Mouse (Mus musculus) embryonic fibroblast, embryonic 13.5 days (primary cell): ENCODE measurements around the gene Kdr.

Experiments used
- CTCF ChIP-seq: IDR thresholded peaks from 2 replicates; pipeline ENCODE4 v1.5.1; 2011; ENCODE audit warnings: mild to moderate bottlenecking, control low read depth, low read length, moderate library complexity, borderline replicate concordance; ENCODE audit not compliant: insufficient read depth
- POLR2A ChIP-seq: IDR thresholded peaks from 2 replicates; pipeline ENCODE4 v1.6.1; 2011; ENCODE audit warnings: low read depth, mild to moderate bottlenecking, control low read depth, low read length, moderate library complexity

DNA sequence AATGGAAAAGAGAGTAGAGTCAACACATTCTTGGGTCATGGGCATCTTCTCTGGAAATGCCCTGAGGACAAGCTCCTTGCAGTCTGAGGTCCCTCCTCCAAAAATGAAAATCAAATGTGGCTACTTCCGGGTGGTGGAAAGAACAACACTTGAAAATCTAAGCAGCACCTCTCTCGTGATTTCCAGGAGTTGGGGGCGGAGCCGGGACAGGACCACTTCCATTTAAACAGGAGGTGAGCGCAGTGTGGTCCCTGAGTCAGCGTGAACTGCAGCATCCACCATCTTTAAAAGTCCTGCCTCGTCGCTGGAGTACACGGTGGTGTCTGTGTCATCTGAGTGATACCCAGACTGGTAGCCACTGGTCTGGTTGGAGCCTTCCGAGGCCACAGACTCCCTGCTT is 44.1 kb downstream of the Kdr start:
- TF ChIP-seq CTCF (no peak), POLR2A (no peak)
